Mouse (Mus musculus): Measurements from ENCODE around the gene Olfr1234.

GRCm38 (mm10) chr2:89329575-89329974, 35.1 kb downstream of the Olfr1234 start, which contains the start of gene Olfr1232:
- TF ChIP-seq CTCF (IDR thresholded peaks at IDR 0.05; ENCODE audit: low read depth), result no peak
- no peak for TF ChIP-seq EP300 (IDR thresholded peaks at IDR 0.05; ENCODE audit: low read depth)
